Mouse (Mus musculus): Measurements from ENCODE around the gene Srrd.

DNA sequence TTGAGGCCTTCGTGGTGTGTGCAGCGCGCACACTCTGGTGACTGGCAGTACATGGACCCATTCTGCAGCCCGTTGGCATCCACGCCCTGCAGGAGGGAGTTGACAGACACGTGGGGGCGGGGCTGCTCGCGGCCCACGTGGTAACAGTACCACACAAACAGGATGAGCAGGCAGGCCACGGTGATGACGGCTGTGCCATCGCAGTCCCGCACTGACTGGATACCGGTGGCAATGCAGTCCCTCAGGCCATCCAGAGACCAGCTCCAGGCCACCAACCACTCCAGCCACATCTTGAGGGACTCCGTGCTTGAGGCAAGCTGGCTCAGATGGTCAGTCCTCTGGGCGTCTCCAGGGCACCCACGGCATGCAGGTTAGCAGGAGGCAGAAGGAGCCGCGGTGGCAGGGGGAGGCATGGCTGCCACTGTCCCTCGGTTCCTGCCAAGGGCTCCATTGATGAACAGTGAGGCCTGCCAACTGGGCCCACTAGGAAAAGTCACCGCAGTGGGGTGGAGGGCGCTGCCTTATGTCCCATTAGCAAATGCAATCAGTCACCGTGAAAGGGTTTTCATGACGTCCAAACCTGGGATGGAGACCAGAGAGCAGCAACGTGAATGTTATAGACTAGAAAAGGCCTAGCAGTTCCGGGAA, 49.0 kb upstream of the Srrd start:
- TF ChIP-seq CTCF (IDR thresholded peaks at IDR 0.05; ENCODE audit: low read depth, low read length) (no peak), GATA1 (IDR thresholded peaks at IDR 0.05; ENCODE audit: borderline replicate concordance, low read length) (no peak), TAL1 (conservative IDR thresholded peaks at IDR 0.05; ENCODE audit: low read depth, low read length) (no peak)
